Mouse (Mus musculus): ENCODE results near the gene Ide.

GRCm38 (mm10) chr19:37315091-37315490 is 22.6 kb downstream of the Ide start:
- TF ChIP-seq CTCF (IDR thresholded peaks at IDR 0.05; ENCODE audit: low read depth, low read length) (no peak), POLR2A (IDR thresholded peaks at IDR 0.05; ENCODE audit: extremely low read depth, insufficient read depth, low read length) (no peak)
